Mouse (Mus musculus): ENCODE results near the gene Fbxw10. TPM values are rescaled to one million over a fixed set of nuclear protein-coding genes. Genes with fewer than 3 reads are reported as not detected.

The Fbxw10 gene
- total RNA-seq, 1 experiment from 2014 or later, result 0.70 TPM

DNA sequence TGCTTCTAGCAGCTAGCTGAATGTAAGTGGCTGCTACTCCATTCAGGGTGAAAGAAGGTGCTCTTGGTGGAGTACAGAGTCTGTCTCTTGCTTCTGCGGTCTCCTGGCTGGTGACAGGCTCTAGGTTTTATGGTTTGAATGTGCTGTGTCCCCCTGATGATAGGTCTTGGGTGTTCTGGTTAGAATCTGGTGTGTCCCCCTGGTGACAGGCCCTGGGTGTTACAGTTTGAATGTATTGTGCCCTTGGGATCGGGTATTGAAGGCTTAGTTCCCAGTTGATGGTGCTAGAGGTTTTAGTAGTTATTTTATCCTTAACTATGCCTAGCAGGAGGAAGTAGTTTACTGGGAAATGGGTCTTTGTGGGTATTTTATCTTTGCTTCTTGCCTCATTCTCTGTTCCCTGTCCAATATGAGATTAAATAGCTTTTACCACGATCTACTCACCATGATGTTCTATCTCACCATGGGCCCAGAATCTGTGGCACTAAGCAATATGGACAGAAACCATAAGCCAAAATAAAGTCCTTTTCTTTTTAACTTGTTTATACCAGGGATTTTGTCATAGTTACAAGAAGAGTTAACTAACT, 62.9 kb downstream of the Fbxw10 start:
- no peak for DNase-seq

DNA sequence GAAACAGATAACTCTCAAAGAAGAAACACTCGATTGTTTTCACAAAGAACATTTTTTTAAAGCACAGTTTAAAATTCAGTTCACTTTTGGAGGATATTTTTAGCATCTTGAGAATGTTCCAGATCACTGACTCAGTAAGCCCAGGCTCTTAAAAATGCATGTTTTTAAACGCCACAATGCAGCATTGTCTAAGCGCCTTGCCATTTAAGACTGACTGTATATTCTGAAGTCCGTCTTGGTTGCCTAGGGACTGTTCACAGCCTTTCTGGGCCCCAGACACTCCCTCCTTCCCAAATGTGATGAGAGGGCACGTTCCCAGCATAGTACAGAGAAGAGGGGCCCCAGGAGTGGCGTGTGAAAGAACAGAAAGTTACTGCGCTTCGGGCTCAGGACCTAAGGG, 64.5 kb downstream of the Fbxw10 start:
- DNase-seq, result no peak

DNA sequence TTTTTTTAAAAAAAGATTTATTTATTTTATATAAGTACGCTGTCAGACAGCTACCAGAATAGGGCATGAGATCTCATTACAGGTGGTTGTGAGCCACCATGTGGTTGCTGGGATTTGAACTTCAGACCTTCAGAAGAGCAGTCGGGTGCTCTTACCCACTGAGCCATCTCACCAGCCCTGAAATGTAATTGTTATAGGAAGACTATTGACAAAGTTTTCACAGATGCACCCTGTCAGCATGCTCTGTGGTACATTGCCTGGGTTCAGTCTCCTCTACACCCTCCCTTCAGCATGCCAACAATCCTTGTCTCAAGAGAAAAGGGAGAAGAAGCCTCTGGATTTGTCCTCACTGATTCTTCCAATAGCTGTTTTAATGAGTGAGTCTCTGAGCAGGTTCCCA, 66.3 kb downstream of the Fbxw10 start:
- no peak for DNase-seq

DNA sequence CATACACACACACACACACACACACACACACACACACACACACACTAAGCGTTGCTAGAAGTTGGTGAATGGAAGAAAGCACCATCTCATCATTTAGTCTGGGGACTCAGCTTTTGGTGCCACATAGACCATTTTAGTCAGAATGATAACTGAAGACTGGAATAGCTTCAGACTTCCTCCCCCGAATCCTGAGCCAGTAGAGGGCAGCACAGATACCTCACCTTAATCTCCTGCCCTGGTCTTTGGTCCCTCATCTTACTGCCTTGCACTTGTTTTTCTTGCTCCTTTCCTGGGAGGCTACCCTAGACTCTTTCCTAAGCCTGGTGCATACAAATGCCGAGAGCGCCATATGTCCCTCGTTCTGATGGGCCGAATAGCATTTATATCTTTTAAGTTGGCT, 67.7 kb downstream of the Fbxw10 start:
- peak; percentile 44 for DNase-seq

DNA sequence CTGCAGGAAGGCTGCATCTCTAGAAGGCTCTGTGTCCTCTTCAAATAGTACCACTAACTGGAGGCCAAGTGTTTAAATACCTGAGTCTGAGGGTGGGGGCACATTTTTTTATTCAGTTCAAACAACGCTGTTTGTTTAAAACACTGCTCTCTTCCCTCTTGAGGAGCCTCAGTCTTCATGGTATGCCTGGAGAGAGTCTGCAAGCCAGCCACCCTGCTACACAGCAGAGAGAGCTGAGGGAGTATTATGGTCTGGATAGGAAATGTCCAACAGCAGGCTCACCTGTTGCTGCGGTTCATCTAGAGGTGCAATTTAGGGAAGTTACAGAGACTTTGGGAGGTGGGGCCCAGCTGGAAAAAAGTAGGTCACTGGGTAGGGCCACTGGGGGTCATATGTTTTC, 68.6 kb downstream of the Fbxw10 start:
- no peak for DNase-seq

DNA sequence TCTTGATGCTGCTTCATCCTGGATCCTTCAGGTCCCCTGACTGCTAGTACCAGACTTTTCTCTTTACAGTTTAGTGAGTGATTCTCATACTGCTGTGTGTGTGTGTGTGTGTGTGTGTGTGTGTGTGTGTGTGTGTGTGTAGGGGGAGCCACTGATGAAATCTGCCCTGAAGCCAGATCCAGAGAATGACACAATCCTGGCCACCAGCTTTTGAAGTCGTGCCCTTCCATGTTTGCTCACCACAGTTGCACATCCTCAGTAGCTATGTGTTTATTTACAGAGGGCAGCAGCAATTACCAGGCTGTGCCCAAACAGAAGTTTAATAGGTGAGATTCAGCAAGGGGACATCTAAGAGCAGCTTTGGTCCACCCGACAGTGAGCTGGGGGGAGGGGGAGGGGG, 69.9 kb downstream of the Fbxw10 start:
- DNase-seq, result no peak

DNA sequence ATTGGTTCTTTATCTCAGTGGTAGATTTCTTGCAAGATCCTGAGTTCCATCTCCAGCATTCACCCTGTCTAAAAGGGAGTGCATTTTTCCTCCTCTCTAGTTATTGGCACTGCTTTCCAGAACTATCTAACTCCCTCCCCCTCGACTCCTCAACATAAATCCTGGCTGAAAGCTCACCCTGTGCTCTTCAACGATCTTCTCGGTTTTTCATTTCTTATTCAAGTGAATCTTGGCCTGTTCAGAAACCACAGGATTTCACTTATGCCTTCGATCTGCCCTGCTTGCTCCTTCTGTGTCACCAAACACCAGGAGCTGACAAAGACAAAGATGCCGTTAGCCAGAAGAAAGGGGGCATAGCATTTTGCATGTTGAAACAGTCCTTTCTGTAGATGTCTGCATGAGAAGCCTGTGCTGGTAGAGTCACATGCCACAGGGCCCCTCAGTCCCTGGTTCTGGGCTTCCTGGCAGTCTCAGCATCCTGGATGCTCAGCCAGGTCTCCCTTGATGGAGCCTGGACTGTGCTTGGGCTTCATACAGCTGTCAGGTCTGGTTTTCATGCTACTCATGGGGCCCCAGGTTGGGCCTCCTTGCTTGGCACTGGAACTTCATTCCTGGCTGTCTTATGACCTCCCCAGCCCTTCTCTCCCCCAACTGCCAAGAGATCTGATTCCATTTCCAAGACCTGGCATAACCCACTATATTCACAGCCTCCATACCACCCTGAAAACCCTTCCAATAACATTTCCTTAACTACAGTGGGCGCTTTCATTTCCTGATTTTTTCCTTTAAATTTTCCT, 73.3 kb downstream of the Fbxw10 start:
- no peak for DNase-seq

DNA sequence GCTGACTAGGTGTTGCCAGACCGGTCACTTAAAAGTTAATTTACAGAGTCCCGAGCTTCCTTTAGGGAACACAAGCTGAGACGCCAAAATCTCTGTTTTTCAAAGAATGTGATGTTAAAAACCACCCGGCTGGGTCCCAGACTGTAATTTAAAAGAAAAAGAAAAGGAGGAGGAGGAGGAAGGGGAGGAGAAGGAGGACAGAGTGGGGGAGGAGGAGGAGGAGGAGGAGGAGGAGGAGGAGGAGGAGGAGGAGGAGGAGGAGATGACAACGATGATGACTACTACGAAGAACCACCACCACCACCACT, 73.8 kb downstream of the Fbxw10 start:
- DNase-seq, result no peak

DNA sequence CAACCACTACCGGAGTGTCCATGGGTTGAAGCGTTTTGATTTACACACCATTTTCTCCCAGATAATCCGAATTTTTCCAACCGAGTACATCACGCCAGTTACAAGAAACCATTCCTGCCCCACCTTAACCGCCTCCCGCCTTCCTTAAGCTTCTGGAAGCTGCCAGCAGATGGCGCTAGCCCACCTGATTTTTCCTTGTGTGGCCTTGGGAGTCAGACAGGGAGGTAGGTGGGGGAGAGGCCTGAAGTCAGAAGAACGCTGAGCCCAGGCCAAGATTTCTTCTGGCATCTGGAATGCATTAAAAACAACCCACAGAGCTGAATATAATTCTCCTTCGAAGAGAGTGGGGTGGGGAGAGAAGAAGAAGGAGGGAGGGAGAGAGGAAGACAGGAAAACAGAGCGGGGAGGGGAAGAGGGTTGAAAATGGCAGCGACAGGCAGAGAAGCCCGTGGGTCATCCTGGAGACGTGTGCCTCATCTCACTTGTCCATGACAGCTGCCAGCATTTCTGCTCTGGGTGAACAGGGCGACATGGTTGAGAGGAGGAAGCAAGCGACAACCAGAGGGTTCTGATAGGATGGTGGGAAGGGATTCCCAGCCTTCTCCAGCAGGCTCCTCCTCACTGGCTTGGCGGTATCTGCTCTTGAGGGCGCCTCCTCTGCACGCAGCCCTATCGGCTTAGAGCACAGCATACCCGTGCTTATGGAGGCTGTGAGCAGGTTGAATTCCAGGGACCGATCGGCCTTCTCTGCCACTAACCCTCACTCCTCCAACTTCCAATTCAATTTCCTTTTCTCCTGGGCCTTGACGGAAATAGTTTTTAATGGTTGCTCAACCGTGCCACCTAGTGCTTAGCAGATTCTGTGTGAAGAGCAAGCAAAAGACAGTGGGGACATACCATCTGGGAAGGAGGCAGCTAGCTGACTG, 74.4 kb downstream of the Fbxw10 start:
- peak; percentile 94 for DNase-seq

DNA sequence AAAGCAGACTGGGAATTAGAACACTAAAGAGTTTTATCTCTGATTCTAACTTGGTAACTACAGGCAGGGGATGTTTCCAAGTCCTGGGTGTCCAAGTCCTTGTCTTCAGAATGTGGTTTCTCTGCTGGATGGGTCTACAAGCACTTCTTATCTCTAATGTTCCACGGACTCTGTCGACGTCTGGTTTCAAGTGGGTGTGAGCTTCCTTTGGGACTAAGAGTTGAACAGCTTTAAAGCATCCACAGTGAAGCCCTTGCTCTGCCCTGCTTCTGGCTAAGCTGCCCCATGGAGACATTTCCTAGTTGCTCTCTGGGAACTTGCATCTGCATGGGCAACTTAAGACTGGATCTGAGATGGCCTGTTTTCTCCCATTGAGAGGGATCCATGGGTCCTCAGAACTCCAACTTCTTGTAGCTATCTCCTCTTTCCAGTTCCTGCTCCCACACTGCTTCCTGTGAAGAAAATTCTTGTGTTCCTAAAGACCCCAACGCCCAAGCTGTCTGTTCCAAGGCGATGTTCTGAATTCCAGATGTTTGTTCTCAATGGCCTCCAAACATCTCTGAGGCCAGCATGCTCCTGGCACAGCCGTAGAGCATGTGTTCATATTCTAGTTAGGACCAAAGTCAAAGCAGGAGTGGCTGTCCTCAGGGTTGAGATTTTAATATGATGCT, 77.4 kb downstream of the Fbxw10 start:
- DNase-seq, result no peak

Other genes with a start within 250 kb of the Fbxw10 start
- gene Lrrc75a, start 198.5 kb upstream of the Fbxw10 start, total RNA-seq (2021), result 28.7 and 31.7 TPM in 2 replicates
- gene Mmgt2, start 198.4 kb upstream of the Fbxw10 start, total RNA-seq (2021), result 26.6 and 35.7 TPM in 2 replicates
- gene Zfp287, start 115.2 kb upstream of the Fbxw10 start, total RNA-seq (2021), result 4.5 and 5.4 TPM in 2 replicates
- gene Gm10428, start 94.0 kb upstream of the Fbxw10 start, total RNA-seq (2021), result not detected in 2 replicates
- 3.1 and 3.4 TPM in 2 replicates for gene Zfp286, start 57.6 kb upstream of the Fbxw10 start, total RNA-seq (2021)
- gene Trim16, start 26.8 kb upstream of the Fbxw10 start, total RNA-seq (2021), result 12.0 and 13.8 TPM in 2 replicates
- gene Tvp23b, start 32.4 kb downstream of the Fbxw10 start, total RNA-seq (2021), result 33.6 and 34.4 TPM in 2 replicates
- not detected in 2 replicates for gene Cdrt4, start 104.1 kb downstream of the Fbxw10 start, total RNA-seq (2021)
- gene Tekt3, start 214.6 kb downstream of the Fbxw10 start, total RNA-seq (2021), result not detected in 2 replicates